Mouse (Mus musculus): ENCODE measurements around the gene Slc29a2. TPM values are rescaled to one million over a fixed set of nuclear protein-coding genes. Genes with fewer than 3 reads are reported as not detected.

Slc29a2 gene
- polyA plus RNA-seq (2012; rRNA removed) = 4.3 and 5.9 TPM in 2 replicates

DNA sequence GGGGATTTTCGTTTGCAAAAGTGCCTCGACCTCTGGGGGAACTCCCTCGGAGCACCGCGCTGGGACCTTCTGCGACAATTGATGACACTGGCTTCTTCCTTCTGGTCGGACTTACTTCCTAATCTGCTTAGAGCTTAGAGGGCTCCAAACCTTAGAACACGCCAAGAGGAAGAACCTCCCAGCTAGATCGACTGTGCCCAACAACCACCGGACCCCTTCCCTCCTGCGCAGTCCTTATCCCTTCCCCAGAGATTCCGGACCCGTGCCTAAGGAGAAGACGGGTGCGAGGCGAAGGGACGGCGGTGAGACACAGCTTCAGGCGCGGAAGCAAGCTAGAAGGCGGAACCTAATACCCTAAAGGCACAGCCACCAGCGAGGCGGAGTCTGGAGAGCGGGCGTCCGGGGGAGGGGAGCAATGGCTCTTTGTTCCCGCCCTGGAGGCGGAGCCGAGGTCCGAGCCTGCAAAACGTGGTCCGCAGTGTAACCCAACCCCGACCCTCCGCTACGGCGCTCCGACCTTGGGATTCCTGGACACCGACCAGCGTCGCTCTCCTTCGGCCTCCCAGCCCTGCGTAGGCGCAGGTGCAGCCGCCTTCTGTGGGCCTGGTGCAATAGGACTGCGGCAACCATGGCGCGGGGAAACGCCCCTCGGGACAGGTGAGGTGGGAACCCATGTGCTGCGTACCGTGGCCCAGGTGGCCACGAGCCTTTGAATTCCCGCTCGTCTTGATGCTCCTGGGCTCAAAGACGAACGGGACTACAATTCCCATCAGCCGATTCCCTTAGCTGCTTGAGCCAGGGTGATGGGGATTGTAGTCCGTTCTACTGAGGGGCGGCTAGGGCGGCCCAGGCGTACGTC, at the start of gene Slc29a2:
Gene Slc29a2, plus strand, starts transcription at position 240 of the 859 bp plus-strand sequence.
- Histone ChIP-seq H3K4me1 (ENCODE audit: control insufficient read depth, insufficient read depth, low read length) (no peaks in the 10 kb centered on the region), H3K4me3 (replicated peaks; ENCODE audit: extremely low read depth, low read depth, low read length) (peak within 1 kb of the TSS; percentile 69)
- peak; percentile 89; the same call in 1 of the 2 replicates for TF ChIP-seq POLR2A (IDR thresholded peaks at IDR 0.05; ENCODE audit: borderline replicate concordance, extremely low read depth, low read depth, low read length)
- no peak for TF ChIP-seq CTCF (IDR thresholded peaks at IDR 0.05; ENCODE audit: insufficient read depth, low read length)
- under 1% methylated on average over 62 of the region's 62 CpGs for WGBS
- peak; percentile 88 for DNase-seq

DNA sequence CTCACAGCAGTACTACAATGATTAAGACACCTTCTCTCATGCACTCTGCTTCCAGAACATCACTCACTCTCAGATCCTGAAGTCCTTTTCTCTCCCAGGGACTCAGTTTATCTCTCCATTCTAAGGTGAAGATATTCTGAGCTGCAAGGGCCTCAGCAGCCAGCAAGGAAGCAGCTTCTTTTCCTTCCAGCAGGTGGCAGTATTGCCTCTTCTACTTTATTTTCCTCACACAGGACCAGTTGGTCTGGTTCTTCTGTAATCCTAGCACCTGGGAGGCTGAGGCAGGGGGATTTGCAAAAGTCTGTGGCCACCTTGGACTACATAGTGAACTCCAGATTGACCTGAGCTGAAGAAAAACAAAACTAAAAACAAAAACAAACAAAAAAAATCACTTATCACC, 41.9 kb upstream of the Slc29a2 start:
- H3K4me1 ChIP-seq (ENCODE audit: control insufficient read depth, insufficient read depth, low read length) = no peaks in the 10 kb centered on the region
- H3K4me3 ChIP-seq (replicated peaks; ENCODE audit: extremely low read depth, low read depth, low read length) = no peak overlapping the region
- DNase-seq = peak; percentile 20
- TF ChIP-seq POLR2A (IDR thresholded peaks at IDR 0.05; ENCODE audit: borderline replicate concordance, extremely low read depth, low read depth, low read length) = no peak
- peak; percentile 75 for TF ChIP-seq CTCF (IDR thresholded peaks at IDR 0.05; ENCODE audit: insufficient read depth, low read length)

DNA sequence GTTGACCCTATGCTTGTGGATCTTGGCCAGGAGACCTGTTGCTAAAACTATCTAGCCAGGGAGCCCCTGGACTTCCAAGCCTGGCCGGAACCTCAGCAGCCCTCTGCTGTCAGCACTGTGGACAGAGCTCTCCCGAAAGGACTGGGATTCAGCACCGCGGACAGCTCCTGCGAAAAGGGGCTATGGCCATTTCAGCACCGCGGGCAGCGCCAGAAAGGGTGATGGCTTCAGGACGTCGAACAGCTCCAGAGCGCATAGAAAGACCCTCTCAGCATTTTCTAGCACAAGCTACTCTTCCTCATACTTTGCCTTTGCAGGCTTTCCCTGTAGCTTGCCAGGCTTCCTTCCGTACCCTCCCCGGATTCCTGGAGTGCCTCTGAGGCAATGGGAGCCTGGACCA, 34.6 kb upstream of the Slc29a2 start:
- Histone ChIP-seq H3K4me3 (replicated peaks; ENCODE audit: extremely low read depth, low read depth, low read length) (no peak overlapping the region), H3K4me1 (ENCODE audit: control insufficient read depth, insufficient read depth, low read length) (no peaks in the 10 kb centered on the region)
- peak; percentile 26; the same call in 1 of the 2 replicates for TF ChIP-seq CTCF (IDR thresholded peaks at IDR 0.05; ENCODE audit: insufficient read depth, low read length)
- no peak for TF ChIP-seq POLR2A (IDR thresholded peaks at IDR 0.05; ENCODE audit: borderline replicate concordance, extremely low read depth, low read depth, low read length)
- WGBS = 4% methylated on average over 13 of the region's 13 CpGs
- DNase-seq = peak; percentile 94

DNA sequence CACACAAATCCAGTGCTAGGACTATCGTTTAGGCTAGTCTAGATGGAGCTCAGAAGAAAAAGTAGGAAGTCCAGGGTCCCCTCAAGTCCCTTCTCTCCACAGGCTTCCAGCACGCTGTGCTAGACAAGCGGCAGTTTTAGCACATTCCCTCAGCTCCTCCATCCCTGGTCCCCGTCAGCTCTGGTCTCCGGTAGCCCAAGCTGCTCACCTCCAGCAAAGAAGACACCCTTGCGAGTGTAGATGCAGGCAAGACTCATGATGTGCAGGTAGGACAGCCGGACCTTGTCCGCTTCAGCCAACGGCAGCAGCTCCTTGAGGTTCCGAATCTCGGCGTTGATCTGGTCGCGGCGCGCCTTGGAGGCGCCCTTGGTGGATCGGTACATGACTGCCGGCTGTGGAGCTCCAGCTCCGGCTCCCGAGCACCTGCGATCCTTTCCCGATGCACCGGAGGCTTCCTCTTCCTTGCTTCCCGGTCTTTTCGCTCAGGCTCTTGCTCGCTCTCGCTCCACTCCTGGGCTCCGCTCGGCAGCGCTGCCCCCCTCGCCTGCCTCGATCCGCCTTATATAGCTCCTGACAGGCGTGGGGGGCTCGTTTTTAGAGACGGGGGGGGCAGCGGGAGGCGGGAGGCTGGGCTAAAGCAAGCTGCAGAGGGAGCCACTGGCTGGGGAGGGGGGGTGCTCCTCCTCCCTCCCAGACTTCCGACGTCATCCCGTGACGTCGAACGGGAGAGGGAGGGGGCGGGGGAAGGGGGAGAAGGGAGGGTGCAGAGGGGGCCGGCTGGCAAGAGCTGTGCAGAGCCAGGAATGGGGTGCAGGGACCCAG, 34.0 kb upstream of the Slc29a2 start:
- no peak overlapping the region for H3K4me3 ChIP-seq (replicated peaks; ENCODE audit: extremely low read depth, low read depth, low read length)
- DNase-seq = no peak
- TF ChIP-seq CTCF (IDR thresholded peaks at IDR 0.05; ENCODE audit: insufficient read depth, low read length) = no peak
- TF ChIP-seq POLR2A (IDR thresholded peaks at IDR 0.05; ENCODE audit: borderline replicate concordance, extremely low read depth, low read depth, low read length) = no peak
- whole genome bisulfite sequencing = 19% methylated on average over 47 of the region's 47 CpGs
- H3K4me1 ChIP-seq (ENCODE audit: control insufficient read depth, insufficient read depth, low read length) = no peaks in the 10 kb centered on the region

DNA sequence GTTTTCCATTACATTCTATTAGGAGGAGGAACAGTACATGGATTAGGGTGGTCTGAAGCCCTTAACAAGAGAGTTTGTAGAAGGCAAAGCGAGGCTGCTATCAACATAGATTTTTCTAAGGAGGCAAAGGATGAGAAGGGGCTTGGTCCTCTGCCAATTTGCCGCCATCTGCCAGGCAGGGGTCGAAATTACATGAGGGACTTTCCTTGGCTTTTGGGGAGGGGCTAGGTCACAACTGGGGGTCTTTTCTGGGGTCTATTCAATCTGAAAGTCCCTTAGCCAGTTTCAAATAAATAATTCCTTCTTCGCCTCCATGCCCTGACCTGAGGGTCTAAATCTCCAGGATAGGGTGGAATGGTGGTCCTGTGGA, 33.4 kb upstream of the Slc29a2 start, which contains the start of gene Npas4:
Gene Npas4, minus strand, starts transcription at position 61 of the 370 bp plus-strand sequence.
- H3K4me1 ChIP-seq (ENCODE audit: control insufficient read depth, insufficient read depth, low read length) = no peaks in the 10 kb centered on the region
- H3K4me3 ChIP-seq (replicated peaks; ENCODE audit: extremely low read depth, low read depth, low read length) = no peak within 1 kb of the TSS
- WGBS = 16% methylated on average over 4 of the region's 4 CpGs
- DNase-seq = no peak
- TF ChIP-seq CTCF (IDR thresholded peaks at IDR 0.05; ENCODE audit: insufficient read depth, low read length) (no peak), POLR2A (IDR thresholded peaks at IDR 0.05; ENCODE audit: borderline replicate concordance, extremely low read depth, low read depth, low read length) (no peak)

DNA sequence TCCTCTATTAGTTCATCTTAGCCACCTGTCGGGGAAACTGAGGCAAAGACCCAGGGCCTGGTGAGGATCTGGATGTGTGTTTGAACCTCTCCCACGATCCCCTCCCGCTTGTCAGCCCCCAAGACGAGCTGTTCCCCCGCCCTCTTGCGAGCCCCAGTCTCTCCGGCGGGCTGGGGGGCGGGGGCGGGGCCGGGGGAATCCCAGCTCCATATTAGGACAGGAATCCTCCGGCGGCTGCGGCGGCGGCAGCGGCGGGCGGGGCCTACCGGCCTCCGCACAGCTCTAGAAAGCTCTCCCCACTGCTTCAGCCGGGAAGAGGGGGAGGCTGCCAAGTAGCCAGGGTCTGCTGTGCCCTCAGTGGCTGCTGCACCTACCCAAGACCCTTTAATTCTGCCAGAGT, 32.9 kb upstream of the Slc29a2 start:
- H3K4me3 ChIP-seq (replicated peaks; ENCODE audit: extremely low read depth, low read depth, low read length) = no peak overlapping the region
- 3% methylated on average over 22 of the region's 22 CpGs for WGBS
- TF ChIP-seq CTCF (IDR thresholded peaks at IDR 0.05; ENCODE audit: insufficient read depth, low read length) = no peak
- no peak for TF ChIP-seq POLR2A (IDR thresholded peaks at IDR 0.05; ENCODE audit: borderline replicate concordance, extremely low read depth, low read depth, low read length)
- no peaks in the 10 kb centered on the region for H3K4me1 ChIP-seq (ENCODE audit: control insufficient read depth, insufficient read depth, low read length)
- no peak for DNase-seq

DNA sequence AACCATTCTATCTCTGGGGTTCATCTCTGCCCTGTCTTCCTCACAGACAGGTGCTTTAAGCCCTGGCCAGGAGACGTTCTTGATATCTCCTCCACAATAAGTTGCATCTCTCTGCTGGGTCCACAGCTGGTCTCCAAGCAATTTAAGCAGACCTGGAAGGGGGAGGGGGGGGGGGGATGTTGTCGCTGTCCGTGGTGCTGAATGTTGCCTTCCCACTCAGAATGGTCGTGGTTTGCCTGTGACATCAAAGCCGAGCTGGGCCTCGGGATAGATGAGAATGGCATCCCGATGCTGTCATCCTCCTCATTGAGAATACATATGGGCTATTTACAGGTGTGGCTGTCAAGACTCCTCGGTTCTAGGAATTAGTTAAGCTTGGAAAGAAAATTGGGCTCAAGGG, 31.3 kb upstream of the Slc29a2 start:
- TF ChIP-seq POLR2A (IDR thresholded peaks at IDR 0.05; ENCODE audit: borderline replicate concordance, extremely low read depth, low read depth, low read length) (no peak), CTCF (IDR thresholded peaks at IDR 0.05; ENCODE audit: insufficient read depth, low read length) (no peak)
- Histone ChIP-seq H3K4me1 (ENCODE audit: control insufficient read depth, insufficient read depth, low read length) (no peaks in the 10 kb centered on the region), H3K4me3 (replicated peaks; ENCODE audit: extremely low read depth, low read depth, low read length) (no peak overlapping the region)
- 15% methylated on average over 8 of the region's 8 CpGs for WGBS
- DNase-seq = no peak

DNA sequence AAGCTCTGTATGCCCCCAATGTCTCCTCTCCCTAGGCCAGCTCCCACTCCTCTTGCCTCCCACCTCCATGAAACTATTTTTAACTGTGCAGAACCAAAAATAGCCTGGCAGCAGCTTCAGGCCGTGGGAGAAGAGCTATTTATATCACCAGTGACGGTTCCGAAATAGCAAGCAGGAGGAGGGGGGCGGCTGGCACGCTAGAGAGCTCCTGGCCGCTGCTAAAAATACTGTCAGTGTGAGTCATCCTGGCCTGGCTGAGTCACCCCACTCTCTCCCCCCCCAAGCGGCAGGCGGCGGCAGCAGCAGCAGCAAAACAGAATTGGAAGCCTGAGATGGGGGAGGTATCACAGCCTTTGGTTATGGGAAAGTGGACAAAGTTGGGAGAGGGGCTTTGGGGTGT, 30.8 kb upstream of the Slc29a2 start:
- DNase-seq = no peak
- Histone ChIP-seq H3K4me1 (ENCODE audit: control insufficient read depth, insufficient read depth, low read length) (no peaks in the 10 kb centered on the region), H3K4me3 (replicated peaks; ENCODE audit: extremely low read depth, low read depth, low read length) (no peak overlapping the region)
- no peak for TF ChIP-seq POLR2A (IDR thresholded peaks at IDR 0.05; ENCODE audit: borderline replicate concordance, extremely low read depth, low read depth, low read length)
- no peak for TF ChIP-seq CTCF (IDR thresholded peaks at IDR 0.05; ENCODE audit: insufficient read depth, low read length)
- WGBS = 1% methylated on average over 9 of the region's 9 CpGs

DNA sequence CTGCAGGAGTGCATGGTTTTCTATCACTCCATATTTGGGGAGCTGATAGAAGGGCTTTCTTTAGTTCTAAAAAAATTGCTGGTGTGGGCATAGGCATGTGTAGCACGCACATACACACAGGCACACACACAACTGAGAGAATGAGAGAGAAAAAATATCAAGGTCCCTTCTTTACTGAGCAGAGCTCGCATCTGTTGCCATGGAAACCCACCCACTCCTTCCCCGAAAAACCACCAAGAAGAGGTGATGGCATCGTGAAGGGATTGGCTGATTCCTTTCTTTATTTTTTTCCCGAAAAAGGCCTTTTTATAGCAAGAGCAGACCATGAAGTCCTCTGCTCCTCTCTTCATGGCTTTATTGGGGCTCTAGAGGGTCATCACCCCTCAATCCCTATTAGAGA, 29.6 kb upstream of the Slc29a2 start:
- 56% methylated on average over 5 of the region's 5 CpGs for WGBS
- no peak for TF ChIP-seq CTCF (IDR thresholded peaks at IDR 0.05; ENCODE audit: insufficient read depth, low read length)
- no peak for TF ChIP-seq POLR2A (IDR thresholded peaks at IDR 0.05; ENCODE audit: borderline replicate concordance, extremely low read depth, low read depth, low read length)
- no peak for DNase-seq
- Histone ChIP-seq H3K4me1 (ENCODE audit: control insufficient read depth, insufficient read depth, low read length) (no peaks in the 10 kb centered on the region), H3K4me3 (replicated peaks; ENCODE audit: extremely low read depth, low read depth, low read length) (no peak overlapping the region)
